Mouse (Mus musculus) liver (tissue): ENCODE data around the gene Mroh3.

Experiments used
- DNase-seq: peaks from one replicate; pipeline ENCODE4 v3.0.0-alpha.2; 2020; ENCODE audit warnings: mixed read lengths

The Mroh3 gene

GRCm38 (mm10) chr1:136212803-136213202 is at the start of gene Mroh3:
TSS of gene Mroh3 (minus strand) at chr1:136212828.
- peak; percentile 38 for DNase-seq

- no peak for DNase-seq
These were observed 48.1 kb upstream of the Mroh3 start, which contains the start of gene Gpr25 for GRCm38 (mm10) chr1:136260635-136261238. TSS of gene Gpr25 (minus strand) at chr1:136260873.

DNA sequence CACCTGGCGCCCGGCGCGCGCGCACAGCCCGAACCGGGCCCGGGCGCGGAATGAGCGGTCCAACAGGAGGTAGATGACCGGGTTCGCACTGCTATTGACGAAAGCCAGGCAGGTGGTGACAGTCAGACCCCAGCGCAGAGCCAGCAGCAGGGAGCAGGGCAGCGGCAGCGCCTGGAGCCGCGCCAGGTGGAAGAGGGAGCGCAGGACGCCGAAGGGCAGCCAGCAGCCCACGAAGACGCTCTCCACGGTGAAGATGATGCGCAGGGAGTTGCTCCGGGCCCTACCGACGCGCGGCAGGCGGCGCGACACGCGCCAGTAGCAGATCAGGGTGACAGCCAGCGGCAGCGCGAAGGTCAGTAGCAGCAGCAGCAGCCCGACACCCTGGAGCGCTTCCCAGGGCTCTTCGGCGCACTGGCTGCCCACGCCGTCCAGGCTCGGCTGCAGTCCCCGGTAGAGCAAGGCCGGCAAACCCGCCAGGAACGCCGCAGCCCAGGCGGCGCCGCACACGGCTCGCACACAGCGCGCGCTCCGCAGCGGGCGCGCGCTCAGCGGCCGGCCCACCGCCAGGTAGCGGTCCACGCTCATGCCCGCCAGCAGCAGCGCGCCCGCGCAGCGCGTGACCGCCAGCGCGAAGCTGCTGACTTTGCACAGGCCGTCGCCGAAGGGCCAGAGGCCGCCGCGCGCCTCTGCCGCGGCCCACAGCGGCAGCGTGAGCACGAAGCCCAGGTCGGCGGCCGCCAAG is 47.4 kb upstream of the Mroh3 start:
- peak; percentile 33 for DNase-seq

DNA sequence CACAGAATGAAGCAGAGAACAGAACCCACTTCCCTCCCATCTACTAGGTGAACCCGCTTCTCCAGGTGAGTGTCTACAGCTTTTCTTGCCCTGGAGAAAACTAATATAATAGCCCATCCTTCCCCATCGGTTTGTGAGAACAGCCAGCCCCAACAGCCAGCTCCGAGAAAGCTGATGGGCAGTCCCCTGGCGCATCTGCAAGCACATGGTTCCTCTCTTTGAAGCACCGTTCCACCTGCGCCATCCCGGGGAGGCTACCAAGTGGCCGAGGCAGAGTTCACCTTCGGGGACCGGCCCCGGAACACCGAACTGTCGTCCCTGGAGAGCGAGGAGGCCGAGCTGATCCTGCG is 46.9 kb upstream of the Mroh3 start:
- DNase-seq: no peak

GRCm38 (mm10) chr1:136258495-136258894 is 45.9 kb upstream of the Mroh3 start:
- no peak for DNase-seq

DNA sequence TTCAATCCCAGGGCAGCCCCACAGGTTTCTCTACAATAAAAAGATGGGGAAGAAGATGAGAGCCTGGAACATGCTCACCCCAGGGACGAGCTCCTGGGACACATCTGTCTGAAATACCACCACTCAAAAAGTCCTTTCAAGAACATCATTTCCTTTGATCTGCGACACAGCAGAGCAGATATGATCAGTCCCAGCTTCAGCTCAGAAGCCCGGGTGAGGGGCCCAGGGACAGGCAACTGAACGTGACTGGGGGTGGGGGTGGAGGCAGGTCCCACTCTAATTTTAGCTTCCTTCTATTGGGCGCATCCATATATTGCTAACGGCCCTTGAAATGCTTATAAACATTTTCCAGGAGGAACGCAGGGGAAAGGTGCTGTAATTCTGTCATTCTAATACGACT is 43.0 kb upstream of the Mroh3 start:
- DNase-seq: no peak

DNA sequence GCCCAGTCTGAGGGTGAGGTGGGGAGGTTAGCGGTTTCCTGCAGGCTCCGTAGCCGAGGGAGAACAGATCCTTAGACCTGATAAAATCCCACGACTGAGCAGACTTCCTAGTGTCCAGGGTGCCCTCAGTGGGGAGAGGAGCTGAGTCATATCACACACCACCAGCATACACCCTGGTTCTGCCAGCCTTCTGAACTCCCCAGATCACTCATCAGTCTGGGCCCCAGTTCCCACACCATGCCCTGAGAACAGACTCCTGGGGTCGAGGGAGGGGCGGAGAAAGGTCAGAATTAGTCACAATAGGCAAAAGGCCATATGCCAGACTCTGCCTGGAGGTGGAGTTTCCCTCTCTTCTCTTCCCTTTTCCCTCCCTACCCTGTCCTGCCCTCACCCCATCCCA is 42.5 kb upstream of the Mroh3 start:
- DNase-seq: no peak

DNA sequence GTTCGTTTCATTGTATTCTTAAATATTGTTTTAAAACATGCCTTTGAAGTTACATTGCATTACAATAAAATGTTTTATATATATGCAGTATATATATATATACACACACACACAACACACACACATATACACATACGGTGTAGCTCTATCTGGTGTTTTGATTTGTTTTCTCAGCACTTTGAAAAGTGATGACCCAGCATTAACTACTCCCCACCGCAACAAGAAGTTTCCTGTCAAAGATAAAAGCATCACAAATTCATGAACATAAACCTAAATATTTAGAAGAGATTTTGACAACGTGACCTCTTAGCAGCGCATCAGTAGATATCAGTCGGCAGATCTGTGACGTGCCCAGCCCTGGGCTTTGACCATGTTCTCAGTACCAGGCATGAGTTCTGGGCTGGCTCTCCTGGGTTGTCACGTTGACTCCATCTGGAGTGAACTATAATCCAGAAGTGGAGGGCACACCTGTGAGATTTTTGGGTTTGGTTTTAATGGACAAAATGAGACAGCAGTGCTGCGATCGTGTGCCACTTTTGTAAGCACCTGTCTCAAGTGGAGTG is 42.0 kb upstream of the Mroh3 start:
- no peak for DNase-seq

- no peak for DNase-seq
These were observed 40.8 kb upstream of the Mroh3 start for GRCm38 (mm10) chr1:136253472-136253871.

DNA sequence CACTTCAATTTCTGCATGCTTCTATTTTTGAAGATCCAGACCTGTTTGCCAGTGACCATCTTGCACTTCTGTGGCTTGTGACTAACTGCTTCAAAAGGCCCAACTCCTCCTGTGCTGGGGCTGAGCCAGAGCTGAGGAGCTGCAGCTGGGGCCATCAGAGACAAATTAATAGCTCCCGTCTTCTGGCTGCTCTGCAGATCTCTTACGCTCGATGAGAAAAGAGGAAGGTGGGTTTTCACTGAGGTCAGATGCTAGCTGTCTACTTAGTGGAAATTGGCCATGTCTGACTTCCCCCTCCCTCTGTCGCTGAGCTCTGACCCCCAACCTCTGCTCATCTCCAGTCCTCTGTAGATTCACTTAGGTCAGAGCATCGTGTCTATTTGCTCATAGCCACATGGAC is 37.0 kb upstream of the Mroh3 start:
- no peak for DNase-seq

DNA sequence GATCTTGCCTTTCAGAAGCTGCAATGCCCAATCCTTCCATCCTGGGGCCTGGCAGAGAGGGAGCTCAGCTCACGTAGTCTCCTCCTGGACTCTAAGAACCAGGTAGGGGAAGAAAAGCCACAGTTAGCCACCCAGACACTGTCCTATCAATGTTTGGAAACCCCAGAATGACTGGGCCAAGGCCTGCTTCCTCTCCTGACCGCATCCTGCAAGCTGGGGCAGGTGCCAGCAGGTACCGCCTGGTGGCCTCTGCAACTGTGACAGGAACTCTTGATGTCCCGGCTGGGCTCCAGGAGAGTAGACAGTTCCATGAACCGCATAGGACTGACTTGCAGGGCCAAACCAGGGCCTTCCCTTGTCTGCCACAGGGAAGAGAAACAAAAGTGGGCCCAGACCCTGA is 34.8 kb upstream of the Mroh3 start:
- DNase-seq: no peak

DNA sequence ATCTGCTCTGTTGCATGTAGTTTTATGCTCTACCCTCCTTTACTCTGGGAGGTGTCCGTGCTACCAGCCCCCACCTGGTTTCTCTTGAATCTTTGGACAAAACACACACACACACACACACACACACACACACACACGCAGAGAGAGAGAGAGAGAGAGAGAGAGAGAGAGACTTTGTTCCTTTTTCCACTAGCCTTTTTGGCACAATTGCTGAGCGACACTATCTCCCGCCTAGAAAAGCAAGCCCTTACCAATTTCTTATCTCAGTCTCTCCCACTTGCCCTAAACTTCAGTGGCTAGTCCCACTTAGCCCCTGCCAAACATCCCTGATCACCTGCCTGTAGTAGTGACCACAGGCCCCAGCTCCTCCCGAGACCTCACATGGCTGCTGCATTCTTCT is 31.8 kb upstream of the Mroh3 start:
- DNase-seq: no peak

DNA sequence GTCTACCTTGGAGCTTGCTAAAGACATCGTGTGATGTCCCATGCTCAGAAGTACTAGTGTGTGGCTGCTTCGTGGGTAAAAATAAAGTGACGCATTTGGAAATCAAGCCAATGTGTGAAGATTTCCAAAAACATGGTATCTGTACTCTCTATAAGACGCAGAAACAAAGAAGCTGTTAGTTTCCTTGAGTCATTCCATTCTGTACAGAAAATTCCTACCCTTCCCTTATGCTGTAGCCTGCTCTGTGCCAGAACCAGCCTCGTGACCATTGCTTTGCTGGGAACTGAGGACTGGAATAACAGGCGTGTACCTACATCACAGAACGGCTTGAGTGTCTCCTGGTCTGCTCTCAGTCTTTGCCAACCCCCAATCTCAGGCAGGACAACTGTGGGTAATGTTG is 29.2 kb upstream of the Mroh3 start:
- DNase-seq: no peak

DNA sequence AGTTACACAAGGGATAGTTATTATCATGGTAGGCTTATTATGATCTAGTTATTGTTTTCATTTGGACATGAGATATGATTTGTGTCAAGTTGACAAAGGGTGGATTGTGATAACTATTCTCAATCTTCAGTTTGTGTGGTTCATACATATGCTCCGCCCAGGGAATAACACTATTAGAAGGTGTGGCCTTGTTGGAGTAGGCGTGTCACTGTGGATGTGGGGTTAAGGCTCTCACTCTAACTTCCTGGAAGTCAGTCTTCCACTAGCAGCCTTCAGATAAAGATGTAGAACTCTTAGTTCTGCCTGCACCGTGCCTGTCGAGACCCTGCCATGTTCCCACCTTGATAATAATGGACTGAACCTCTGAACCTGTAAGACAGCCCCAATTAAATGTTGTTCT is 25.9 kb upstream of the Mroh3 start:
- no peak for DNase-seq

GRCm38 (mm10) chr1:136234595-136235092 is 22.0 kb upstream of the Mroh3 start:
- DNase-seq: no peak

DNA sequence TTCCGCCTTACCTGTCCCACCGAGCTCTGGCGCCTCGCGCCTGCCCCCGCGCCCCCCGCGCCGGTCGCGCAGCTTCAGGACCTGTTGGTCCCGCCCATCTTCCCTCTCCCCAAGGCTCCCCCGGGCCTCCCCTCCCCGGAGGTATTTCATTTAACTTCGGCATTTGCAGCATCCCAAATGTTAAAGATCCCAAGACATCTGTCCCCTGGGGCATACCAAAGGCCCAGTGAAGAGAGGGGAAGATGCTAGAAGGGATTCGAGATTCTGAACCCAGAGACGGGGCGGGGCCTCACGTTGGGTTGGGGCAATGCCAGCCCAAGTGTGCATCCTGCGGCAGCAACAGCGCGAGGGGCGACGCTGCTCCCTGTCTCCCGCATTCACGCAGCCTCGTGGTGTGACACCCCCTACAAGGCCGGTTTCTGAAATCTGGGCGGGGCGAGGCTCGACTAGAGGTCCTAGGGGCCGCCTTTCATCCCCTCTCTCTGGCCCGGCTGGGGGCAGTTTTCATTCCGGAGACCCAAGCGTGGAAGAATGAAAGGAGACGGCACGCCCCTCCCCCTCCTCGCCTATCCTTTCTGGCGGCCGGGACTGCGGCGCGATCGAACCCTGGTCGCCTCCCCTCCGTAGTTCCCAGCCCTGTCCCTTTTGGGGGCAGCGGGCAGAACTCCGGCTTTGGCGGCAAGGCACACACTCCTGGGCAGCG is 21.4 kb upstream of the Mroh3 start, which contains the start of gene Inava:
Gene Inava, minus strand, starts transcription at position 373 of the 703 bp plus-strand sequence.
- DNase-seq: peak; percentile 48

DNA sequence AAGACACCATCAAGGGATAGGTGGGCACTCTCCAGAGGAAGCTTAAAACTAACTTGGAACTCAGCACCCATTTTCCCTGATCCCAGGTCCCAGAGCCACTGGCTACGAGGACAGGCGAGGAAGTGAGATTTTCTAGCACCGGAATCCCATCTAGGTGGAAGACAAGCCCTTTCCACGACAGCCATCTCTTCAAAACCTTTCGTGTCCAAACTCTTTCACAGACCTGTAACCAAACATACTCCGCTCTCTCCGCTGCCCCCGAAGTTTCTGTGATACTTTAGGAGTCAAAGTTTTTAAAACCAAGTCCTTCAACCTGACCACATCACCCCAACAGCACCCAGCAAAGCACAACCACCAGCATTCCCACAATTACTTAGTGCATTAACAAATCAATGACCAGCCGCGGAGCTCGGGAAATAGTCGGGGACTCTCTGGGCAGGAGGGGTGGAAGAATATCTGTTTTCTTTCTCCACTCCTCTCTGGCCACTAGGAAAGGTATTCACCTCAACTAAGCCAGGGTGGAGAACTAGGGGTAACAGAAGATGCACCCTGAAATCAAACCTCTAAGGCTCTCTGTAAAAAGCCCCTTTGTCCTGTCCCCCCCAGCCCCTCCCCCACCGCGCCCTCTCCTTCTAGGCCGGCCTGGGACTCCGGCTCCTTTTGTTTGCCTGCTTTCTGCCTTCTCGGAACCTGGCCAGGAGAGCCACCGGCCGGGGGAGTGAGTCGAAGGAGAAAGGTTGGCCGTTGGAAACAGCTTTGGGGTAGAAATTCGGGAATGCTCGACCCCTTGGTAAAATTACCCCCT is 20.6 kb upstream of the Mroh3 start:
- no peak for DNase-seq

GRCm38 (mm10) chr1:136232285-136232926 is 19.8 kb upstream of the Mroh3 start:
- DNase-seq: no peak

- DNase-seq: no peak
These were observed 19.0 kb upstream of the Mroh3 start for GRCm38 (mm10) chr1:136231596-136231995.

DNA sequence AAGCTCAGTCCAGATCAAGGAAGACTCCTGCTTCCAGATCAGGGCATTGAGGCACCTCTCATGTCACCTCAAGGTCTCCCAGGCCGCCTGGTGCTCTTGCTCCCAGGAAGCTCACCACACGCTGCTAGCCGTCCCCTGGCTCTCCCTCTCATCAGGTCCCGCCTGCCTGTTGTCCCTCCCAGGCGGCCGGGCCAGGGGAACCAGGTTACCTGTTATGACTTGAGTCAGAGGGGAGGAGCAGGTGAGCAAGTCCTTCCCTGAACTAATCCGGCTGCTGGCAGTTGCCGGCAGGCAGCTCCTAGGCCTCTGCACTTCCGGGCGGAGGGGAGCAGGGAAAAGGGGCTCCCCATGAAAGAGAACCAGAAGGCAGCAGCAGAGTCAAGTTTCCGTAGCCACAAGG is 17.6 kb upstream of the Mroh3 start:
- DNase-seq: no peak

- DNase-seq: no peak
These were observed 16.4 kb upstream of the Mroh3 start for GRCm38 (mm10) chr1:136229040-136229373.

- peak; percentile 47 for DNase-seq
These were observed 15.9 kb upstream of the Mroh3 start for GRCm38 (mm10) chr1:136228328-136229039.
